Mouse (Mus musculus) ZHBTc4 (cell line): Measurements from ENCODE around the gene Slc13a5.

Source experiments
- DNase-seq: peaks from one replicate; pipeline ENCODE4 v3.0.0-alpha.2; 2011; ENCODE audit warnings: low read depth, low spot score

The Slc13a5 gene

GRCm38 (mm10) chr11:72266960-72267560, at the start of gene Slc13a5:
Slc13a5 (minus strand) TSS chr11:72267222.
- DNase-seq, result peak; percentile 56

GRCm38 (mm10) chr11:72314151-72314895, 47.3 kb upstream of the Slc13a5 start, which contains the start of gene Fbxo39:
Fbxo39 (plus strand) TSS chr11:72314444.
- DNase-seq, result peak; percentile 79

GRCm38 (mm10) chr11:72311355-72312001, 44.5 kb upstream of the Slc13a5 start:
- peak; percentile 67 for DNase-seq

GRCm38 (mm10) chr11:72310491-72310890, 43.5 kb upstream of the Slc13a5 start:
- no peak for DNase-seq

- no peak for DNase-seq
Measured at GRCm38 (mm10) chr11:72308982-72309381, 42.0 kb upstream of the Slc13a5 start.

GRCm38 (mm10) chr11:72307461-72307860, 40.4 kb upstream of the Slc13a5 start:
- DNase-seq, result no peak

GRCm38 (mm10) chr11:72302230-72302629, 35.2 kb upstream of the Slc13a5 start:
- no peak for DNase-seq

GRCm38 (mm10) chr11:72301334-72301733, 34.3 kb upstream of the Slc13a5 start, which contains the start of gene Xaf1:
Xaf1 (plus strand) TSS chr11:72301629.
- DNase-seq, result peak; percentile 95

GRCm38 (mm10) chr11:72293116-72293515, 26.1 kb upstream of the Slc13a5 start:
- DNase-seq, result no peak

GRCm38 (mm10) chr11:72287543-72287942, 20.5 kb upstream of the Slc13a5 start:
- peak; percentile 79 for DNase-seq

- peak; percentile 93 for DNase-seq
Measured at GRCm38 (mm10) chr11:72287126-72287525, 20.1 kb upstream of the Slc13a5 start.

- peak; percentile 71 for DNase-seq
Measured at GRCm38 (mm10) chr11:72286651-72287050, 19.6 kb upstream of the Slc13a5 start.

- DNase-seq, result peak; percentile 78
Measured at GRCm38 (mm10) chr11:72285971-72286480, 19.0 kb upstream of the Slc13a5 start.

GRCm38 (mm10) chr11:72284532-72285182, 17.6 kb upstream of the Slc13a5 start:
- DNase-seq, result peak; percentile 78

- peak; percentile 40 for DNase-seq
Measured at GRCm38 (mm10) chr11:72283486-72284224, 16.6 kb upstream of the Slc13a5 start.

- no peak for DNase-seq
Measured at GRCm38 (mm10) chr11:72281852-72282400, 14.9 kb upstream of the Slc13a5 start.

- no peak for DNase-seq
Measured at GRCm38 (mm10) chr11:72281143-72281851, 14.3 kb upstream of the Slc13a5 start.

GRCm38 (mm10) chr11:72273341-72273740, 6.3 kb upstream of the Slc13a5 start:
- no peak for DNase-seq

GRCm38 (mm10) chr11:72271761-72272160, 4.7 kb upstream of the Slc13a5 start:
- no peak for DNase-seq
